Mouse (Mus musculus) lung, postnatal 0 days (tissue): Measurements from ENCODE around the gene Trat1.

Experiments used
- CTCF ChIP-seq: IDR thresholded peaks from 2 replicates; pipeline ENCODE4 v1.5.1; 2016; ENCODE audit warnings: antibody characterized with exemption, mild to moderate bottlenecking
- EP300 ChIP-seq: IDR thresholded peaks from 2 replicates; pipeline ENCODE4 v1.6.1; 2016; ENCODE audit warnings: antibody characterized with exemption, mild to moderate bottlenecking, control low read depth

DNA sequence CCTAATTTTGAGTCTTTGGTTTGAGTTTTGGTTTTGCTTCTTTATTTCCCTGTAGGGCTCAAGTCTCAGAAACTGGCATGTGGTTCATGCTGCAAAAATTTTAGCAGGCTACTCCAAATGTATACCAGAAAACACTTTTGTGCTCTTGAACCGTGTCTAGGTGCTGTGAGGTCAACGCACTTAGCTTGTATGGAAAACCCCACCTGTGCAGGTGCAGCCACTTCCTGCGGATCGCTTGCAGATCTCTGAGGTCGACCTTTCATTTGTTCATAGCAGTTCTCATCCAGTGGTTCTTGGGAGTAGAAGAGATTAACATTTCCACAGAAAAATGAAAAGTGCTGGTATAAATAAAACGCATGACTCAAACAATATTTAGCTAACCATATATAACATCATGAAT is 31.8 kb downstream of the Trat1 start:
- TF ChIP-seq CTCF = no peak
- TF ChIP-seq EP300 = no peak
